Mouse (Mus musculus) CH12.LX (cell line): ENCODE data around the gene Klrk1. TPM values are rescaled to one million over a fixed set of nuclear protein-coding genes. Genes with fewer than 3 reads are reported as not detected.

Source experiments
- DNase-seq: peaks from one replicate; pipeline ENCODE4 v3.0.0-alpha.2; 2013; ENCODE audit errors: extremely low read depth
- H3K27ac ChIP-seq: 2 replicates; pipeline ENCODE4 v1.5.1; 2012; ENCODE audit warnings: low read depth, mild to moderate bottlenecking, control low read depth, moderate library complexity; ENCODE audit not compliant: insufficient read depth
- H3K27me3 ChIP-seq: replicated peaks from 2 replicates; pipeline ENCODE3; 2012; ENCODE audit warnings: inconsistent platforms
- H3K36me3 ChIP-seq, 2 experiments: replicated peaks in 1 of 2; 2 replicates each; pipeline versions ENCODE3 to v1.6.1; 2012; ENCODE audit warnings: inconsistent platforms in 1 of 2, low read length in 1 of 2, mild to moderate bottlenecking in 1 of 2, mixed read lengths in 1 of 2, moderate library complexity in 1 of 2; ENCODE audit not compliant: control insufficient read depth in 1 of 2, insufficient read depth in 1 of 2
- H3K4me1 ChIP-seq, 2 experiments: 2 replicates each; pipeline ENCODE4 v1.6.1; 2012; ENCODE audit warnings: inconsistent platforms in 1 of 2, moderate library complexity in 1 of 2; ENCODE audit not compliant: insufficient read depth in 2 of 2, control insufficient read depth in 1 of 2
- H3K4me2 ChIP-seq: 2 replicates; pipeline ENCODE4 v1.6.1; 2012; ENCODE audit warnings: low read depth, mild to moderate bottlenecking, control low read depth; ENCODE audit not compliant: poor library complexity, insufficient read depth, severe bottlenecking
- H3K4me3 ChIP-seq, 3 experiments: fragments of 150-350 bp in 1 of 3; sonication (generic) in 1 of 3; replicated peaks in 1 of 3; 2 replicates each; pipeline versions ENCODE3 to v1.5.1; 2011 to 2012; ENCODE audit warnings: low read depth in 2 of 3, low read length in 2 of 3, mild to moderate bottlenecking in 2 of 3, moderate library complexity in 2 of 3, control low read depth in 1 of 3, improper control_type of control experiment in 1 of 3, inconsistent platforms in 1 of 3, mixed read lengths in 1 of 3; ENCODE audit not compliant: poor library complexity in 1 of 3
- H3K79me2 ChIP-seq: replicated peaks from 2 replicates; pipeline ENCODE4 v1.6.1; 2012; ENCODE audit warnings: mild to moderate bottlenecking, moderate library complexity; ENCODE audit not compliant: control insufficient read depth, poor library complexity, insufficient read depth, severe bottlenecking; ENCODE audit errors: extremely low read depth
- H3K9ac ChIP-seq: 2 replicates; pipeline ENCODE4 v1.6.1; 2012; ENCODE audit warnings: low read depth, mild to moderate bottlenecking, control low read depth, moderate library complexity; ENCODE audit not compliant: insufficient read depth
- H3K9me3 ChIP-seq: replicated peaks from 2 replicates; pipeline ENCODE3; 2012; ENCODE audit warnings: low read length, inconsistent platforms, mixed read lengths
- CTCF ChIP-seq, 2 experiments: IDR thresholded peaks in 1 of 2; conservative IDR thresholded peaks in 1 of 2; 2 replicates each; pipeline ENCODE4 v1.5.1; 2011 to 2012; ENCODE audit warnings: low read depth in 2 of 2, low read length in 2 of 2, improper control_type of control experiment in 1 of 2, inconsistent platforms in 1 of 2, mild to moderate bottlenecking in 1 of 2, moderate library complexity in 1 of 2
- ELF1 ChIP-seq: IDR thresholded peaks from 2 replicates; pipeline ENCODE4 v1.6.1; 2014; ENCODE audit warnings: low read depth, mild to moderate bottlenecking, inconsistent platforms, low read length, improper control_type of control experiment
- HCFC1 ChIP-seq: IDR thresholded peaks from 2 replicates; pipeline ENCODE4 v1.6.1; 2012; ENCODE audit warnings: low read depth, mild to moderate bottlenecking, inconsistent platforms, low read length, improper control_type of control experiment
- JUN ChIP-seq: IDR thresholded peaks from 2 replicates; pipeline ENCODE4 v1.6.1; 2011; ENCODE audit warnings: low read depth, mild to moderate bottlenecking, low read length, improper control_type of control experiment, moderate library complexity; ENCODE audit not compliant: insufficient read depth
- MAX ChIP-seq: IDR thresholded peaks from 2 replicates; pipeline ENCODE4 v1.6.1; 2011; ENCODE audit warnings: low read length, improper control_type of control experiment
- MAZ ChIP-seq: IDR thresholded peaks from 2 replicates; pipeline ENCODE4 v1.6.1; 2012; ENCODE audit warnings: low read depth, mild to moderate bottlenecking, inconsistent platforms, low read length, improper control_type of control experiment, moderate library complexity
- MYC ChIP-seq: IDR thresholded peaks from 2 replicates; pipeline ENCODE4 v1.6.1; 2011; ENCODE audit warnings: low read depth, mild to moderate bottlenecking, improper control_type of control experiment, low read length
- POLR2AphosphoS2 ChIP-seq: IDR thresholded peaks from 2 replicates; pipeline ENCODE4 v1.6.1; 2011; ENCODE audit warnings: low read depth, low read length, improper control_type of control experiment
- RAD21 ChIP-seq: IDR thresholded peaks from 2 replicates; pipeline ENCODE4 v1.6.1; 2011; ENCODE audit warnings: low read depth, mild to moderate bottlenecking, low read length, improper control_type of control experiment, moderate library complexity
- SMC3 ChIP-seq: IDR thresholded peaks from 2 replicates; pipeline ENCODE4 v1.6.1; 2011; ENCODE audit warnings: low read depth, low read length, improper control_type of control experiment
- ZC3H11A ChIP-seq: IDR thresholded peaks from 2 replicates; pipeline ENCODE4 v1.6.1; 2012; ENCODE audit warnings: low read depth, mild to moderate bottlenecking, inconsistent platforms, low read length, improper control_type of control experiment
- dilution Hi-C: fragments of 300-500 bp; cut with MboI; formaldehyde crosslinking; loops from 2 replicates; pipeline ENCODE4 v1.14.3; 2020; ENCODE audit warnings: low sequenced_read_pairs; ENCODE audit not compliant: extremely low pct_unique_long_range_greater_than_20kb, extremely low pct_ligation_motif_present
- in situ Hi-C: fragments of 300-500 bp; cut with MboI; formaldehyde crosslinking; loops from 3 replicates; pipeline ENCODE4 v1.14.3; 2019; ENCODE audit warnings: low sequenced_read_pairs, low pct_ligation_motif_present, low pct_unique_long_range_greater_than_20kb, mixed read lengths
- polyA plus RNA-seq: library from polyadenylated mRNA; unstranded; fragments of >175 nt; gene quantifications from 2 replicates; pipeline ENCODE4 v1.2.1, GENCODE M21; 2012; ENCODE audit warnings: low read depth; ENCODE audit not compliant: insufficient read length
- total RNA-seq, 2 experiments: library from RNA; depleted of rRNA; stranded (reverse); fragments of 300-350 nt in 1 of 2; fragments of >200 nt in 1 of 2; gene quantifications; 2 replicates each; pipeline ENCODE4 v1.2.3; 2012 to 2014

The Klrk1 gene
- total and polyA plus RNA-seq, 3 experiments, result not detected

DNA sequence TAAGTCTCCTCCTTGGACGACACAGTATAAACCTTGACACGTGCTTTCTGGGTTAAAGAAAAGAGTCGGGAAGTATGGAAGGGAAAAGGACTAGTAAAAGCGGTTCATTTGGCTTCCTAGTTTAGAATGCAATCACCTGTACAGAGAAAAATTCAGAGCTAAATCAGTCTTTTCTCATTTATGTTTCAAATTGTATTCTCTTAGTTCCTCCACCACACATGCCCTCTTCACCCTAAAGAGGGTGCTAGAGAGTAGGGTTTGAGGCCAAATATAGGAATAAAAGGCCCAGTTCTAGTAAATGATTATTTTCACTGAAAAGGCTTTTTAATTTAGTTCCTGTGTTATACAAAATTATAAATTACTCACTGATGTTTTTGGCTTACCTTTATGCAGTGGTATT lies 42.4 kb downstream of the Klrk1 start:
- Histone ChIP-seq H3K36me3 (no peaks in the 10 kb centered on the region), H3K27ac (no peak overlapping the region), H3K9me3 (no peaks in the 10 kb centered on the region), H3K4me1 (no peaks in the 10 kb centered on the region), H3K4me3 (no peak overlapping the region), H3K9ac (no peak overlapping the region), H3K27me3 (no peaks in the 10 kb centered on the region), H3K4me2 (no peak overlapping the region), H3K79me2 (no peaks in the 10 kb centered on the region)
- no peak for TF ChIP-seq JUN
- TF ChIP-seq CTCF (conservative IDR thresholded peaks at IDR 0.05 in 1 of 2, IDR thresholded peaks at IDR 0.05 in 1 of 2; ENCODE audit: low read depth in 2 of 2, low read length in 2 of 2), result peak; percentile 29 to 69; a peak in 3 of 4 replicates
- TF ChIP-seq MYC, result no peak
- TF ChIP-seq RAD21, result peak; percentile 79
- TF ChIP-seq SMC3, result peak; percentile 46
- no peak for TF ChIP-seq HCFC1
- dilution Hi-C loops (no loop called here), in situ Hi-C loops (loop anchor here (25.0 kb wide), 1 partner anchor 1781 kb away; the partner anchor contains the start of gene Styk1)
- peak; percentile 34 for DNase-seq

DNA sequence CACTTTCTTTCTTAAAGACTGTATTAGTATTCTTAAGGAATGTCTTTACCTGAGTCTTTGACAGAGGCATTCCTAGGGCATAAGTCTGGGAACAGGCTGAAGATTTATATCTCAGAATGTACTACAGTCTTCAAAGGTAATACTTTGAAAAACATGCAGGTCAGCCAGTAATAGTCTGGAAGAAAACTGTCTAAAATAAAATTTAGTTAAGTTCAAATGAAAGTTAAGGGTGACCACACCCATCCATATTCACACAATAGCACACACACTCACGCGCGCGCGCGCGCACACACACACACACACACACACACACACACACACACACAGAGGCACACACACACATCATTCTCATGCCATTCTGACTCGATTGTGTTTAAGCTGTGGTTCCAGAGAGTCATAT lies 46.1 kb downstream of the Klrk1 start, which contains the start of gene Klre1:
TSS of gene Klre1 (plus strand) at position 301 of the 400 bp plus-strand sequence.
- H3K9me3 ChIP-seq, result no peaks in the 10 kb centered on the region
- H3K9ac ChIP-seq, result no peak within 1 kb of the TSS
- TF ChIP-seq SMC3 (no peak), MAZ (no peak), ELF1 (no peak), MAX (no peak)
- no peaks in the 10 kb centered on the region for H3K36me3 ChIP-seq
- no peak for DNase-seq
- no peaks in the 10 kb centered on the region for H3K79me2 ChIP-seq
- H3K27me3 ChIP-seq, result no peaks in the 10 kb centered on the region
- dilution Hi-C loops (no loop called here), in situ Hi-C loops (loop anchor here (25.0 kb wide), 1 partner anchor 1785 kb away; the partner anchor contains the start of gene Styk1)
- no peaks in the 10 kb centered on the region for H3K4me1 ChIP-seq
- no peak within 1 kb of the TSS for H3K4me3 ChIP-seq
- no peak within 1 kb of the TSS for H3K27ac ChIP-seq
- no peak within 1 kb of the TSS for H3K4me2 ChIP-seq

DNA sequence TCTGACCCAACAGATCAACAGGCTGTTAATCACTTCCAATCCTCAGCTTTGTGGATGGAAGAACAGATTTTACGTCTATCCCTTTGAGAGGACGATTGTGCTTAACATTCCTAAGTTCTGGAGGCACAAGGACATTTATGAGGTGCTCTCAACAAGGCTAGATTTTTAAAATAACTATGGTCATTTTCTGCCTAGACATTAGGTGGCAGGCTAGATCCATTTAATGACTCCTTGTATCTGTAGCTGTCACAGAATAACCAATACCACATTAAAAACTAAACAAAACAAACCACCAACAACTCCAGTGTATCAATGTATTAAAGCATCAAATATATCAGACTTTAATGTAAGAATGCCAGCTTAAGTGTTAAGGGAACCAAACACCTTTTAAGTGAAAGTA lies 48.3 kb downstream of the Klrk1 start:
- H3K9ac ChIP-seq, result no peak overlapping the region
- H3K27me3 ChIP-seq, result no peaks in the 10 kb centered on the region
- DNase-seq, result no peak
- H3K9me3 ChIP-seq, result no peaks in the 10 kb centered on the region
- H3K4me1 ChIP-seq, result no peaks in the 10 kb centered on the region
- H3K4me3 ChIP-seq, result no peak overlapping the region
- dilution Hi-C loops, result no loop called here
- in situ Hi-C loops, result loop anchor here (25.0 kb wide), 1 partner anchor 1787 kb away; the partner anchor contains the start of gene Styk1
- no peaks in the 10 kb centered on the region for H3K79me2 ChIP-seq
- H3K36me3 ChIP-seq, result no peaks in the 10 kb centered on the region
- H3K4me2 ChIP-seq, result no peak overlapping the region; the same call in 1 of the 2 replicates
- TF ChIP-seq CTCF (conservative IDR thresholded peaks at IDR 0.05 in 1 of 2, IDR thresholded peaks at IDR 0.05 in 1 of 2; ENCODE audit: low read depth in 2 of 2, low read length in 2 of 2) (peak in 1 of 2 experiments; percentile 70; a peak in 2 of 4 replicates), ZC3H11A (0 out of 2 replicates have a peak, but pooled peaks have one; percentile 6), MAZ (no peak), POLR2AphosphoS2 (no peak), SMC3 (peak; percentile 47), RAD21 (peak; percentile 88)
- H3K27ac ChIP-seq, result no peak overlapping the region
